Mouse (Mus musculus) heart, adult 9 months (tissue): ENCODE results near the gene Epha8.
A peak's percentile ranks its signal among the peaks of the same experiment; 100 is the strongest.

Experiments used
- DNase-seq, 2 experiments: peaks; one replicate each; pipeline ENCODE4 v3.0.0; 2022; ENCODE audit warnings: low spot score in 2 of 2

The Epha8 gene

DNA sequence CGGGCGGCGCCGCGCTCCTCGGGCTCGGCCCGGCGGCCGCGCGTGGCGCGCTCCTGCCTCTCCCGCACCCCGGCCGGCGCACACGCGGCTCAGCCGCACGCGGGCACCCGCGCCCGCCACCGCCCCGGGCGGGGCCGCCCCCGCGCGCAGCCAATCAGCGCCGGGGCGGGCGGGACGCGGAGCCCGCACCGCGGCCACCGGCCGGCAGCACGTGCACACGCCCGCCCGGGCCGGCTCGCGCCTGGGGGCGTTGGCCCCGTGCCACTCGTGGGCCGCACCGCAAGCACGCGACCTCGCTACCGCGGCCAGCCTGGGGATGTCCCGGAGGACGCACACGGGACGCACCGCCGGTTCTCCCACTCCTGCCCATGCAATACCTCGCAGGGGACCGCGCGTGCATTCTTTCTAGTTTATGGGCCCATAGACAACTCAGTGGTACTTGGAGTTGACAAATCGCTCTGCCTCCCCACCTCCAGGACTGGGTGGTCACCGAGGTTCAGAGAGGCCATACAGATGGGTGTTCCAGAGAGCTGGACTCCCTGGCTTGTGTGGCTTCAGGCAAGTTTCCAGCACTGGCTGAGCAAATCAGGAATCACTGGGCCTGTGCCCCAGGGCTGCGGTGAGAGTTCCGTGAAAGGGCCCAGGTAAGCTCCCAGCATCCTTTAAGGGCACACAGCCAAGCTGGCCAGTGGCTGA lies at the start of gene Epha8:
Gene Epha8 (minus strand): TSS at position 66 of the 696 bp plus-strand sequence.
- DNase-seq: no peak

DNA sequence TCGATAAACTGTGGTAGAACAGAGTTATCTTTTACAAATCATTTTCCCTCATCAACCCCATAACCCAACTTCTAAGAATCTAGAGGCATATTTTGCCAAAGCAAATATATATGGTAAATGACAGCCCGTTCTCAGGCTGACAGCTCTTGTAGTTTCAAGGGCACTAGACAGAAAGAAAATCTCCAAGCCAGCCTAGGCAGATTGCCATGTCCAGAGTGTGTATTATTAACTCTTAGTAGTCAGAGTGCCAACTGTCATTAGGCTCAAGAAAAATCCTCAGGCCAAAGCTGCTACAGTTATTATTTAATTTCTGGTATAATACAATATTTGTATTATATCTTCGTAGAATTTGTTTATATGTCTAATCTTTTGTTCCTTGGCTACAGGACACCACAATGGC lies 45.2 kb upstream of the Epha8 start:
- DNase-seq: no peak

DNA sequence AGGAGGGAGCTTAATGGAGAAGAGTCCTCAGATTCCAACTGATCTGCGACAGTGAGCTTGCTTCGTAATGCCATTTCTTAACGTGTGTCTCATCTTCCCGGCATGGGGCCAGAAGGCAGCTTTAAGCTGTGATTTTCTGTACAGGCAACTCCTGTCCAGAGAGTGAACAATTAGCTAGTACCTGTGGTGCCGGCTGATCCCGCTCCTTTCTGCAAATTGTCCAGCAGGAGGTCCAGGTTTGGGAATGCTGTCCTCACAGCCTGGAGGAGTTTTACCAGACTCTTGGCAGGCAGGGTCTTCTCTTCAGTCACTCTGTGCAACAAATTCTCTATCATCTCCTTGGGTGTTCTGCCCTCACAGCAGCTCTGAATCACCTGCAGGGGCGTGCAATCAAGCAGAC lies 44.4 kb upstream of the Epha8 start:
- no peak for DNase-seq

DNA sequence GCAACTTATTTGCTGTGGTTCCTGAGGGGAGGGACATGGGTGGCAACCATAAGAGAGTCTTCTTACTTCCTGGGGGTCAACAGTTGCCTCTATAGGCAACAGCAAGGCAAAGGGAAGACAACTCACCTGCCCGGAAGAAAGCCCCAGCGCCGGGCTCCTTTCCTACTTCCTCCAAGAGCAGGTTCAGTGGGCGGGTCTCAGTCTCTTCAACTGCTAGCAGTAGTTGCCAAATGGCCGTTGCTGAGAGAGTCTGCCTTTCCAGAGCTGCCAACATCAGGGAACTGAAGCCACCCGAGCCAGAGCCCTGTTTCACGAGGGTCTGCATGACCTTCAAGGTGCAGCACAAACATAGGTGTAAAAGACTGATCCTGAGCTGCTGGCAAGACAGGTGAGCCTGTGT lies 41.8 kb upstream of the Epha8 start:
- DNase-seq: no peak

DNA sequence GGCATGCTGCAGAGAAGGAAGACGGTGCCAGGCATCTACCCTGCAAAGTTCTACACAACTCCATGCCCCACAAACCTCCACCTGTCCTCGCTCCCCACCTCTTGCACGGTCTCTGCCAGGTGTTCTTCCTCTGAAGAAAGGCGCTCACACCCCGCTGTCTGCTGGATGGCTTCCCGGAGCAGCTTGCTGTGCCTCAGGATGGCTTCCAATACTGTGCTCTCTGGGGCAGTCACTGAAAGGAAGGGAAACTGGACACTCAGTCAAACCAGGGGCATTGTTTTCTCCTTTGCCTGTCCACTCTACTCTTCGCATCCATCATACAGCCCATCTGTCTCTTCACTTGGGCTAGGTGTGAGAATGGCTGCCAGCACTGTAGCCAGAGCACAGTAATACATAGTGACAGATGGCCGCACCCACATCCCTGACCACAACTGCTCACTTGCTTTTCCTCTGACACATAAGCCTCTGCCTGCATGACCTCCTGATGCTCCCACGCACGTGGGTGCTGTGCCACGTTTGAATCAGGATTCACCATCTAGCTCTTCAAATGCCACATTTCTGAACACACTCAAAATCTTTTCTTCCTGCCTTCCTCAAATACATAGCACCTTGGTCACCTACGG lies 41.2 kb upstream of the Epha8 start:
- DNase-seq: no peak

DNA sequence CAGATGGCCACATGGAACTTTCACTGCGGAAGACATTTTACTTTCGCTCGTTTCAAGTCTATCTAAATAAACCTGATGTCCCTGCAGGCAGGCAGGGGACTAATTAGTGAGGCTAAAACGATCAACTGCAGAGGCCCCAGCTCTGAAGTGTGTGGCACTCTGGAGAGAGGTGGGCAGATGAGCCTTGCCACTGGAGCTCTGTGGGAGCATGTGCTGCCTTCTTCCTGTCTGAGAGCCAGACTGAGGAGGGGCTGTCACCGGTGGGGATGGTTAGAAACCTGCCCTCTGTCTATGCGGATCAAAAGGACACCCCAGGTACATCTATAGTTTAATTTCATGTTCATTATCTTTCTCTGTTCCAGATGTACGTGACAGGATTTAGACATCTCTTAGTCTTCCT lies 40.3 kb upstream of the Epha8 start:
- DNase-seq: no peak

DNA sequence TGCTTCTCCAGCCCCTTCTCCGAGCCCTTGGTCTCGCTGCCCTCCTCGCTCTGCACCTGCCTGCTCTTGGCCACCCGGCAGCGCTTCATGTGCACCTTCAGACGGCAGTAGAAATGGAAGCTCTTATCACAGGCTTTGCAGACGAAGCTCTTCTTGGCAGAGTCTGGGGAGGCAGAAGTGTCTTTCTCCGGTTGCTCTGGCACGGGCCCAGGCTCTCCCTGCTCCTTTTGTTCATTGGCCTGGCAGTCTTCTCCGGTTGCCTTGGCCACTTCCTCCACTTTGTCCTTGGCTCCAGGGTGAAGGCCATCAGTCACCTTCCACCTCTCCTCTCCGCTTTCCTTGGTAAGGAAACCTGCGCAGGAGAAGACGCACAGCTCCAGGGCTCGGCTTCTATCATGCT lies 38.7 kb upstream of the Epha8 start:
- no peak for DNase-seq

DNA sequence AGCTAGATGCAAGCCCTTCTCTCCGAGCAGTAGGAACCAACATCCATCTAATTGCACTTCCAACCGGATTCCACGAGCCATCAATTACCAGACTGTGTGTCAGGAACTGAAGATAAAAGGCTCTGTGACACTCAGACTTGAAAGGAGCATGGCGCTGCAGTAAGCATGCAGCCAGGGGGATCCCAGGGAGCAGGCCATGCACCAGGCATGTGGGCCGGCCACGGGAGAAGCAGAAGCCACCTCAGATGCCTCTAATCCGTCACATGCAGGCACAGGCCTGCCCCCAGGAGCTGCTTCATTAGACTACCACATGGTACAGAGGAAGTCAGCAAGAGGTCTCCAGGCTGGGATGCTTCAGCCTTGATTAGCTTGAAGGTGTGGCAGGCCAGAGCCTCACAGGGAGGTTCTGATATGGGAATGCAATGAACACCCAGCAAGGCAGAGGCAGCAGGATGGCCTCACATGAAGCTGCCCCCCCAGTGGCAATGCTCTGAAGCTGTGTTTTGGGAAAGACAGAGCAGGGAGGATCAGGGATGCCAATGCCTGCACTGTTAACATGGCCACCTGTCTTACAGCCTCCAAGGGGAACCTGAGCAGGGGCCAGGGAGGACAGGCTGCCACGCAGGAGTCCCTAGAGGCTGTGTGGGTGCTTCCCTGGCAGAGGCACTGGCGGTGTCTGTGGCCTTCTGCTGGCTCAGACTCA lies 25.5 kb upstream of the Epha8 start:
- no peak for DNase-seq

DNA sequence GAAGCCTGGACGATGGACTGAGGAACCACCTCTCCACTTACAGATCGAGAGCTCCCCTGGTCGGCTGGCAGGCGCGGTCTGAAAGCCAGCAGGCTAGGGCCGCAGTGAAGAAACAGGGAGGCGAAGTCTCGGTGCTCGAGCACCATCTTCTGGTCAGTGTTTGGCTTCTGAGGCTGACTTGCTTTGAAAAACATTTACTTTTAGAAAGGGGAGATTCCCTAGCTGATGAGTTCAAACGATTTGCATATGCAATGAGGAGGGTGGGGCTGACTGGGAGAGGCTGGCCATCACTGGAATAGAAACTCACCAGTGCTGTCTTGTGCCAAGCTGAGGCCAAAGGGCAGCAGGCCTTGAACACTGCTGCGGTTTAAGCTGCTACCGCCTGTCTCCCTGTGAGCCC lies 24.7 kb upstream of the Epha8 start:
- peak in 1 of 2 experiments; percentile 6 for DNase-seq

DNA sequence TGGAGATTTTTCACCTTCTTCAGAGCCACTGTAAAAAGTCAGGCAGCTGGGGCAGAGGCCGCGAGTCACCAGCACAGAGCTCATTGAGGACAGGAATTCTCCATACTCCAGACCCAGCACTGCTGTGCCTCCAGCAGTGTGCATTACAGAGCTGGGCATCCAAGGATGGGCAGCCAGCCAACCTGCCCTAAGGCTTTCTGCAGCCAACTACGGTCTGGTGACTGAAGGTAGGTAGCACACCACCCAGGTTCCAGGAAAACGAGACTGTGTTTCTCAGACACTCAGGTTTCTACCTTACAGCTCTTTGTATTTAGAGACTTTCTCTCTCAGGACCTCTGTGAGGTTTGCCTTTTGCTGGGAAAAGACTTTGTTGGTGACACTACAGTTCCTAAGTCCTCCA lies 24.3 kb upstream of the Epha8 start:
- no peak for DNase-seq

DNA sequence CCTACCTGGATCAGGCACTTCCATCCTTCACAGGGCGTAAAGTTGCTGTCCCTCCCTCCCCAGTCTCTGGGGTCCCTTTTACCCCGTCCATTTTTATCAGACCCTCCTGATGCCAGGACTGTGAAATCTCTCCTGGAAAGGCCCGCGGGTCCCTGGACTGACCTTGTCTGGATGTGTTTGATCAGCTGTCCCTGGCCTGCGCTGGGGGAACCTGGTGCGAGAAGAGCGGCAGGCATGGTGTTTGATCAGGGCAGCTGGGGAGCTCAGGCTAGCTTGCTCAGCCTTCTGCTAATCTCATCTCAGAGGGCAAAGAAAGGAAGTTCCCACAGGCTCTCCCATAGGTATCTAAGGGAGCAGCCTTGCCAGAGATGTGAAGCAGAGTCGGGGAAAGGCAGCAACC lies 20.6 kb upstream of the Epha8 start:
- DNase-seq: no peak

DNA sequence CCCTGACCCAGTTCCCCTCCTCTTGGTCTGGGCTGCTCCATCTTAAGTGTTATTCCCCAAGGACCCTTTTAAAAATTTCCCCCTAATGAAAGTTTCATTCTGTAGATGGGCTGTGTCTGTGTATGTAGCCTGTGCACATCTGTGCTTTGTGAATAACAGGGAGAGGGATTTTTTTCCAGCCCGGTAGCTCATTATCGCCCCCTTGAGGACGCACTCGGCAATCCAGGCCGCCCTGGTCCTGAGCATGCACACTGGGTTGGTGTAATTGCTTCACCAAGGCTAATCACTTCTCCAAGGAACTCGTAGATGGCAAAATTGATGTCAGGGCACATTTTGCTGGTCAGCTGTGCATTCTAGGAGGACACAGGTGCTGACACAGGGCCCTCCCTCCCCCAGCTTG lies 14.3 kb upstream of the Epha8 start:
- no peak for DNase-seq

DNA sequence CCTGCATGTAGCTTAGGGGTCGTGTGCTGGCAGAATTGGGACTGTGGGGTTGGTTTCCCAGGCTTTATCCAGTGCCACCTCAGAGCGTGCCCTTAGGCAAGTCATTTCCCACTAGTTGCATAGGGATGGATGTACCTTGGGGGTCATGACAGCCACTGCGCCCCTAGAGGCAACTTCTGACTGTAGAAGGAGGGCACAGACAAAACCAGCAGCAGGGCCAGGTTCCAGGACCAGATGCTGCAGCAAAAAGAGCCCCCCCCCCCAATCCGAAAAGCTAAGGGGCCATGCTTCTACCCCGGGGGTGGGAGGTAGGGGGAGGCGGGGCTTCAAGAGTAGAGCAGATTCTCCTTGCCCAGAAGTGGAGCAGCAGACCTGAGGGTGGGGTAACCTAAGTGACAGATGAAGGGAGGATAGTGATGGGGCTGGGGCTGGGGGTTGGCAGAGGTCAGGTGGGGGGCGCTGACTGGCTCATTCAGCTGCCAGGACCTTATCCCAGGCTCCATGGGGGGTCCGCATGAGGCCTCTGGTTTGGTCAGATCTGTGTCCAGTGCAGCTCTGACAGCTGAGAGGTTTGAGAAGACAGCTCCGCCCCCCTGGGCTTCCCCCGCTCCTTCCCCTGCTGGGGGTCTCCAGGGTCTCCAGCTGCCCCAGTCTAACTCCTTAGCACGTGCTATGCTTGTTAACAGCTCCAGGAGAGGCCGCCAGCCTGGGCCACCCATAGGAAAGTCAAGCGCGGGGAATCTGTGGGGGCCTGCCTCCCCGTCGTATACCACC lies 13.1 kb upstream of the Epha8 start:
- no peak for DNase-seq

DNA sequence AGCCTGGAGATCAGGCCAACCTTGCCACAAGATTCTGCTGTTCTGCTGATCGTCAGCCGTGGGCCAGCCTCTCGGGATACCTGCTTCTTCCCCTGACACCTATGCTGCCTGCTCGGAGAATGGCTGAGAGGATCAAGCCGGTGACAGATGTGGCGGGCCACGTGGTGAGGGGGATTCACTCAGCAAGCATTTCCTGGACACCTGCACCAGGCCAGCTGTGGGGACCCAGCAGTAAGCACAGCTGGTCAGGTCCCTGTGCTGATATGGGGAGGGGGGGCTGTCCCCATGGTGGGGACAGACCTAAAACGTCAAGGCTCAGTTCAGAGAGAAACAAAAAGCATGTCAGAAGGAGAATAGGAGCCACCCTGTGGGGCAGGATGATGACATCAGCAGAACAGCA lies 12.5 kb upstream of the Epha8 start:
- DNase-seq: no peak

DNA sequence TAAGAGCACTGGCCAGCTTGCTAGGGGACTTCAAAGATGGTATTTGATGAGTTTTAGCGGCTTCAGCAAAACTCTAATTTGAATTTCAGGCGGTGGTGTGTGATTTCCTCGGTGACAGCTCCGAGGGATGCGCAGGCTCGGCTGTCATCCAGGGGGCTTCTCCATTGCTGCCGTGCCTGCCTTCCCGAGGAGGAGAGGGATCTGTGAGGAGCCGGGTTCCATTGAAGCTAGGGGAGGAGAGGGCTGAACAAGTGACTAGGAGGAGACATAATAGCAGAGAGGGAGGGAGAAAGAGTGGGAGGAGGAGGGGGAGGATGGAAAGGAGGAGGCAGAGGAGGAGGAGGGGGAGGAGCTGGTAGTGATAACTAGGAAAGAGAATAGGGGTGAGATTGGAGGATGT lies 10.9 kb upstream of the Epha8 start:
- DNase-seq: no peak

DNA sequence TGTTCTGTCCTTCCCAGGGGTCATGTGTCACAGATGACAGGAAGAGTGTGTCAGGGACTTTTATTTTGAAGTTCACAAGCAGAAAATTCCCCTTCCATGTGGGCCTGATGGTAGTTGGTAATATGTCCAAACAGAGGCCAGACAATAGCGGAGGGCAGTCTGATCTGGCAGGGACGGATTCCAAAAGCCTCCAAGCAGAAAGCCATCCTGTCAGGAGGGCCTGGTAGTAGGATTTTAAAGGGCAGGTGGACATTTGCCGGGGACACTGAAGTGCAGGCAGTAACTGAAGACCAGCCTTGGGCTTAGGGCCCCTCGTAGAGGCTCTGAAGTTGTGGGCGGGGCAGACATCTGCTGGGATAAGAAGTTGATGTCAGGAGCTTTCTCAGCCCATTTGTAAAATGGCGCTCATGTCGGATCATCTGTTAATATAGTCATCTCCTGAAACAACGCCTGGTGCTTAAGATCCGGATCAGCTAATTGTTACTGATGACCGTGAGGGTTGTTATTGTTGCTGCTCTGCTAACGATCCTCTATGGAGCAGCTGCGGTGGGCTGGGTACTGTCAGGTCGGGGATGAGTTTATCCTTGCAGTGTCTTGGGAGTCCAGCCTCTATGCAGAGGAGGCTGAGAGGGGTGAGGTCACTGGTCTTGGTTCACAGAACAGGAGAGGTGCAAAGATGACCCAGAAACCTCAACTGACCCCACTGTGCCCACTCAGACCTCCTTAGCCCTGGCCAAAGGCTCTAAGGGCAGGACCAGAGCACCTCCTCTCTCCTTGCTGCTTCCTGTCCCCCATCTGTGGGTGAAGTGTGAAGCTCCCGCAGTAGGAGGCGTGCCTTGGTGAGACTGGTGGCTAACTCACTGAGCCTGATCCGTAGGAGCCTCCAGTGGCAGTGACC lies 10.1 kb upstream of the Epha8 start:
- DNase-seq: no peak

DNA sequence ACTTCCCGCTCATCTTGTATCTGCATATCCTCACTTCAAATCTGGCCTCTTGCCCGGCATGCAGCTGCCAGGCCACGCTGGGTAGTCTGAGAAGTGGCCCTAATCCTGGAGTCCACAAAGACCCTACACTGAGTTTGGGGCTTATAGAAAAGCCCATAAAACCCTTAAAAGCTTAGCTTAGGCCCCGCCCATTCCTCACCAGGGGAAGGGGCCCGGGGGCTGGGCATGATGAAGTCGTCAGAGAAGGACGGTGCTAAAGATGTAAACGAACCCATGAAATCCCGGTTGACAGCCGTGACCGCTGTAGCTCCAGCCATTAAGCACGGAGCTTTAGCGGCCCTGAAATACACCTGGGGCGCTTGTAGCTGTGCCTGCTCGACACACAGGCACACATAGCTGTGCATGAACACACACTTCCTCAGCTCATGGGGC lies 8.4 kb upstream of the Epha8 start:
- DNase-seq: no peak

DNA sequence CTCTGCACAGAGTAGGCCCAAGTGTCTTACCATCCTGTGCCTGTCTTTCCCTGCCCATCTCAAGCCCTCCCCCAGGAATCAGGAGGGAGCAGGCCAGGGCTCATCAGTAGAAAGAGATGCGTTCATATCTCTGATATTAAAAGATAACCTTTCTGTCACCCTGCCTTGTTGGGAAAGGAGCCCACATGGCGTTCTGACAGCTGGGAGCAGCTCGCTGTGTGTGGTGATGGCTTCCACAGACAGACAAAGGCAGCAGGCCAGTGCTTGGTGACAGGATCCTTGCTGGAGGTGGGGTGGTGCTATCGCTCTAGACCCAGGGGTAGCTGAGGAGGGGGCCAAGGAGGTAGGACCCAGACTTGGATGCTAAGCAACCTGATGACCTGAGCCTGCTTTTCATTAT lies 5.8 kb upstream of the Epha8 start:
- no peak for DNase-seq

DNA sequence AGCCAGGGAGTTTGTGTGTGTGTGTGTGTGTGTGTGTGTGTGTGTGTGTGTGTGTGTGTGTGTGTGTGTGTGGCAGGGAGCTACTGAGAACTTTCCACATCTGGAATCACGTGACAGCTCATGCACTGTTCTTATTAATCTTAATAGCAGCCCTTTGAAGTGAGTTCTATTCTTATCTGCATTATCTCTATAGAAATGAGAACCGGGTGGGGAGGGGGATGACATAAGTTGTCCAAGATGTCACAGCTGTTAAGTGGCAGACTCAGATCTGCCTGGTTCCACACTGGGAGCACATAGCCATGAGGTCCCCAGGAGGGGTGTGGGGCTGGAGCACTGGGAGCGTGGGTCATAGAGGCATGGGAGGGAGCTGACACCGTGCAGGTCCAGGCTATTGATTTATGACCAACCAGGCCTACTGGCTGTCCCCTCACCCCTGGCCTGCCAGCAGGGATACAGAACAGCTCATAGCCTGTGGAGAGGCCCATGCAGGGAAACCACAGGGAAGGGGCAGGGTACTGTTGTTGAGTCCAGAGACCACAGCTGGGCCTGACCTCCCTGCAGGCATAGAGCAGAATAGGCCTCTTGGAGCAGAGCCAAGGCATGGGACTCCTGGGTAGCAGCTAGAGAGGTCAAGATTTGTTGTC lies 5.1 kb upstream of the Epha8 start:
- DNase-seq: no peak

DNA sequence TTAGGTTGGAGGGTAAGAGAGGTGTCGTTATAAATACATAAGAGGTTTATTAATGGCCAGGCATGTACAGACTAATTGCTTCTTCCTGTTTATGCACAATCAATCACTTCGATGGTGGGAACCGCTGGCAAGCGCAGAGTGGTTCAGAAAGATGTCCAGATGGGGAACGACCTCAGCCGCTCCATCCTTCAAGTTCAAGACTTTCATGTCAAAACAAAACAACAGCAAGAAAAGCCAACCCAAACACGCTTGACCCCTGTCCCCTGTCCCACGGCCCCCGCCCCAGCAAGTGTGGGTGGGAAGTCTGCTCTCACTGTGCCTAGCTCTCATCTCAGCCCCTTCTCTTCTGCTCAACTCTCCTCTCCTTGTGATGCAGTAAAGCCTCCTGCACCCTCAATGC lies 4.0 kb upstream of the Epha8 start:
- no peak for DNase-seq

DNA sequence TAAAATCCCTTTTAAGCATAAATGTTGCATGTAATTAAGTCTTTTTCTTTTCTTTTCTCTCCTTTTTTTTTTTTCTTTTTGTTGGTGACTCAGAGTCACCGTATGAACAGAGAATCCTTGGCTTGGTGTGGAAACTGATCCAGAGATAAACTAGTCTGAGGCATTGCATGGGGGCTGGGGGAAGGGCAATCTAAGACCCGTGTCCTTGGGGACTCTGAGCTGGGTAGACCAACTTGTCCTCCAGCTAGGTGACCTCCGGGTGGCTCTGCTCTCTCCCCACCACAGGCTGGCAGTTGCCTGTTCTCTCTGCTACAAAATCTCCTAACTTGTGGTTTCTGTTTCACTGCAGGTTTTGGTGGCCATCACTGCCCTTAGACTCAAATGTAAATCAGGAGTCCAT lies 3.5 kb upstream of the Epha8 start:
- DNase-seq: no peak
